Mouse (Mus musculus): ENCODE measurements around the gene Cux1.

Gene Cux1

DNA sequence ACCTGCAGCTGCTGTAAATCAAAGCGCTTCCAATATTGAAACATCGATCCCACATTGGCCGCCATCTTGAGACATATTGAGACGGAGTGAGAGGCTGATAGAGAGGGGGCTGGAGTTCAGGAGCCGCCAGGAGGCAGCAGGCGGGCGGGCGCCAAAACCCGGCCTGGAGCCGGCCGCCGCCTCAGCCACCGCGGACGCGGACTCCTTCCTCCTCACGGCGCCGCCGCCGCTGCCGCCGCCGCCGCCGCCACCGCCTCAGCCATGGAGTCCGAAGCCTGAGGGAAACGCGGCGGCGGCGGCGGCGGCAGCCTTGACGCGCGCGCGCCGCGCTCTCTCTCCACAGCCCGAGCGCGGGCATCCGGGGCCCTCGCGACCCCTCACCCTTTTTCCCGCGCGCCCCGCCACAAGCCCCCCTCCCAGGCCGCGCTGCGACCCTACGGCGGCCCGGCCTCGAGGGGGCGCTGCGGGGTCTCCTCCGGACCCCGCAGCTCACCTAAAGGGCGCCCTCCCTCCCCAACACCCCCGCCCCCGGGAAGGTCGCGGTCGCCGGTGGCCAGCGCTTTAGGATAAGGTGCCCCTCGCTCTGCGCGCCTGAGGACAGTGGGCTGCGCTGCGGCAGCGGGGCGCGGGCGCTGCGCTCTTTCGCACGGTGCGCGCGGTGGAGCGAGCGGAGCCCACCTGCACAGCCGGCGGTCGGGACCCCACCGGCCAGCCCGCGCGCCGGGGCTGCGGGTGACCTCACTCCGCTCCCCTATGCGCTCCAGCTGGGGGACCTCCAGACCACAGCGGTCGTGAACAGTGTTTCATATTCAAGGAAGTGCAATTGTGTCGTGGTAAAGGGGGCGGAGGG is at the start of gene Cux1:
TSS of gene Cux1 (minus strand) at position 315 of the 850 bp plus-strand sequence.
- no peak for DNase-seq (ENCODE audit: low read depth)

DNA sequence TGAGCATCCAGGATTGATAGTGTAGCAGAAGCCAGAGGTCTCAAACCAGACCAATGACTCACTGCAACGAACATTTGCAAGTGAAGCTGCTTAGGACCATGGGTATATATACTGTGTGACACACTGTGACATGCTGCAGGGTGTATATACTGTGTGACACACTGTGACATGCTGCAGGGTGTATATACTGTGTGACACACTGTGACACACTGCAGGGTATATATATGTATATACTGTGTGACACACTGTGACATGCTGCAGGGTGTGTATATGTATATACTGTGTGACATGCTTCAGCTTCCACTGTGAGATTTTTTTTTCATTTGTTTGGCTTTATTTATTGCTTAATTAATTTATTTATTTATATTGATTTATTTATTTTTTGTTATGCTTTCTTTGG is 45.1 kb upstream of the Cux1 start:
- DNase-seq (ENCODE audit: low read depth): no peak

DNA sequence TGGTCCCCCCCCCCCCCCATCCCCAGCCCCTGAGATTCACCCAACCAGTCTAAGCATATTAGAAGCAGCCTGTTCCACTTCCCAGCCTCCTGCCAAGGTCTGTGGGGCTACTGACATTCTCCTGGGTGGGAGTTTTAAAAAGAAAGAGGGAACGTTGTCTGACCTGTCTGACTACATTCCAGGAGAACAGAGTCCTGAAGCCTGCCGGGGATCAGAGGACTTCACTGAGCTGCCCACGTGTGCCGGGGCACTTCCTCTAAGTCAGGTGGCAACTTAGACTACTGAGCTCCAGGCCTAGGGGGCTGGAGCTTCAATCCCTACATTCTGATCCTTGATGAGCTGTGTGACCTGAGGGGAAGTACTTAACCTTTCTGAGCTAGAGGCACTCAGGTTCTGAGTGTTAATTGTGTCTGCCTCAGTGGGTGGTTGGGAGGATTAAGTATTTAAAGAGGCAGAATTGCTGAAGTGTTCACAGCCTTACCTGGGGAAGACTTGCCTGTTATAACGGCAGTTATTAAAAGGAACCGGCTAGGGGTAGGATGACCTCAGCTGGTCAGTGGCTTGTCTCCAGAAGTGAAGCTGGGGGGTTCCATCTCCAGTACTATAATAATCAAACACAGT is 41.6 kb upstream of the Cux1 start:
- DNase-seq (ENCODE audit: low read depth): no peak

DNA sequence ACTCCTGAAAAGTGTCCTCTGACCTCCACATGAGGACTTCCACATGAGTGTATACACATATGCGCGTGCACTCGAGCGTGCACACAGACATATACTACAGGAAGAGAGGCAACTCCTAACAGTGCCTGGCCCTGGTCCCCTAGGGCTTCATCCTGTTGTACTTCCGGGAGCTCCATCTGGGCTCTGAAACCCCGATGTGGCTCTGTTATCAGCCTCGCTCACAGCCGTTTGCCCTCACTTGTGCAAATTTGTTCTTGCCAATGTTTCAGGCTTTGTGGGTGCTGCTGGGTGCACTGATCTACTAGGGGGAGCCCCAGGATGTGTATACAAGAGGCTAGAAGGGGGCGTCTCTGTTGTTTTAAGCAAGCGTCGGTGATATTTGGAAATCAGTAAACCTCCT is 37.9 kb upstream of the Cux1 start:
- no peak for DNase-seq (ENCODE audit: low read depth)

GRCm38 (mm10) chr5:136603176-136603964 is 36.1 kb upstream of the Cux1 start:
- DNase-seq (ENCODE audit: low read depth): no peak

DNA sequence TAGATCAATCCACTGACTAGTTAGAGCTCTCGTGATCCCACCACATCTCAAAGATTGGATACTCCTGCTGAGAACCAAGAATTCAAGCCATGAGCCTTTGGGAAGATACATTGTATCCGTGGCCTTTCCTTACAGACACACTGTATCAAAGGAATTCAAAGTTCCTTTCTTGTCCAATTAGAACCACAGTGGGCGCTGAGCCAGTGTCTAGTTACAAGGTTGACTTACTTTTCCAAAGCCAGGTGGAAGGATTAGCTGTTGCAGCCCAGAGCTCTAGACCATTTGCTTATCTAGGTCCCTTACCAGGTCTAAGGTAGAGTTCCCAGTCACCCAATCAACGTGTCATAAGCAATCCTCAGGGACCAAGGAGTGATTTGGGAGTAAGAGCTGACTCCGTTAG is 33.2 kb upstream of the Cux1 start:
- DNase-seq (ENCODE audit: low read depth): no peak

- no peak for DNase-seq (ENCODE audit: low read depth)
Measured at GRCm38 (mm10) chr5:136594896-136595540, 27.7 kb upstream of the Cux1 start.

GRCm38 (mm10) chr5:136591816-136592499 is 24.7 kb upstream of the Cux1 start:
- DNase-seq (ENCODE audit: low read depth): no peak

DNA sequence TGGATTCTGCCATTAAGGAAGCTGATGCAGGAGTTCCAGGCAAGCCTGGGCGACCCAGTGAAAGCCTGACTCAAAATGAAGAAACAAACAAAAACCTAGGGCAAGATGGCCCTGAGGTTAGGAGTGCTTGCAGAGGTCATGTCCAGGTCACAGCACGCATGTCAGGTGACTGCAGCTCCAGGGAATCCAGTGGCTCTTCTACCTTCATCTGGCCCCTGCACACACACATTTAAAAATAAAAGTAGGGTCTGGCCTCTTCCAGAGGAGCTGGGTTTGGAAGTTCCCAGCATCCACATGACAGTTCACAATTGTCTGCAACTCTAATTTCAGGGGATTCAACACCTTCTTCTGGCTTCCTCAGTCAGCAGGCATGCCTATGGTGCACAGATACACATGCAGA is 21.7 kb upstream of the Cux1 start:
- DNase-seq (ENCODE audit: low read depth): no peak

DNA sequence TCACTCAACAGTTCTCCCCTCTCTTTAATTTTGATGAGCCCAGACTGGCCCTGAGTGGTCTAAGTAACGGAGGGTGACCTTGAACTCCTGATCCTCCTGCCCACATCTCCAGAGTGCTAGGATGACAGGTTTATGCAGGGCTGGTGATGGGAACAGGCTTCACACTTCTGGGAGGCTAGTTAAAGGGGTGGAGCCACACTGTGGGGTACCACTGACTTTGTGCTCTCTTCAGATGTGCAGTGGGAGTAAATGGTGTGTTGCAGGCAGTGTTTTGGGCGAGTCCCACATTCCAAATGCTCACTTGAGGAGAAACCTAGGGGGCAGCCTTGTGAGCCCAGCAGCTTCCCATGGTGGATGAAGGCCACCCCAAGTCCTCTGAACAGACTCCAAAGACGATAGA is 21.2 kb upstream of the Cux1 start:
- DNase-seq (ENCODE audit: low read depth): no peak

DNA sequence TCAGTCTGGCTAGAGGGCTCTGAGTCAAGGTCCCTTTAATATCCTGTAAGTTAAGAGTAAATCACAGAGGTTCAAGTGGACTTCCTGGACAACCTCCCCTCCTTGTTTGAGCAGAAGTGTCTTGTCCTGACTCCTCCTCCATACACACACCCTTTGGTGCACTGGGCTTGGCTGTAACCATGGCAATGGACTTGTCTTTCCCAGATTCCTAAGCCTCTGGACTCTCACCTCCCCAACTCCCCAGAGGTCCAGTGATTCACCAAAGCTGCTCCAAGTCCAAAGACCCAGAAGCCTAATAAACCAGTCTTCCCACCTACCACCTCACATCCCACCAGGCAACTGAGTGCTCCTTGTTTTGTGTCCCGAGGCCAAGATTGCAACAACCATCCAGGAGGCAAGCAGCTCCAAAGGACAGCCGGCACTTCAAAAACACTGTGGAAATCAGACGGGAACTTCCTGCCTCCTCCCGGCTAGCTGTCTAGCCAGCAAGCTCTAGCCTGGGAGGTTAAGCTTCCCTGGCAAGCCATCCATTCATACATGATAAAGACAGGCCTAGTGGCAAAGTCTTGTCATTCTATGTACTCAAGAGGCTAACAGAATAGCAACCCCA is 17.5 kb upstream of the Cux1 start:
- DNase-seq (ENCODE audit: low read depth): no peak

DNA sequence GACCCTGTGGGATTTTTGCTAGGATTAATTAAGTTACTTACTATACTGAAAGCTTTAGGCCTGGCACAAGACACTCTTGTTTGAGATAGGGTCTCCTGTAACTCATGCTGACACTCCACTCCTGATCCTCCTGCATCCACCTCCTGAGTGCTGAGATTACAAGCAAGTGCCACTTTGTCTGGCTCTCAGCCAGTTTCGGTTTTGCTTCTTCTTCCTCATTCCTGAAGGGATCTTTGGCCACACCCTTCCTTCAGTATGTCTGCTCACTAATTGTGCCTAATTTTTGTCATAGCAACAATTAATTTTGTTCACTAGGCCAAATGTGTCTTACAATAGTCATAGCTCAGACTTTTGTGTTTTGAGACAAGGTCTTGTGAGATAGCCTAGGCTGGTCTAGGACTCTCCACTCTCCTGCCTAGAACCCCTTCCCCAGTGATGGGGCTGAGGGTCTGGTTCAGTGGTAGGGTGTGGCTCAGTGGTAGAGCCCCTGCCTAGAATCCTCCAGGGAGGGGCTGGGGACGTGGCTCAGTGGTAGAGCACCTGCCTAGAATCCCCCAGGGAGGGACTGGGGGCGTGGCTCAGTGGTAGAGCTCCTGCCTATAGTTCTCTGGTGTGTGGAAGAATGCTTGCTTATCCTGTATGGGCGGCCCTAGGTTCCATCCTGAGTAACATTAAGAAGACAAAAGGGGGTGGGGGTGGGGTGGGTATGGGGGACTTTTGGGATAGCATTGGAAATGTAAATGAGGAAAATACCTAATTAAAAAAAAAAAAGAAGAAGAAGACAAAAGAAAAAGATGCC is 16.6 kb upstream of the Cux1 start:
- no peak for DNase-seq (ENCODE audit: low read depth)

DNA sequence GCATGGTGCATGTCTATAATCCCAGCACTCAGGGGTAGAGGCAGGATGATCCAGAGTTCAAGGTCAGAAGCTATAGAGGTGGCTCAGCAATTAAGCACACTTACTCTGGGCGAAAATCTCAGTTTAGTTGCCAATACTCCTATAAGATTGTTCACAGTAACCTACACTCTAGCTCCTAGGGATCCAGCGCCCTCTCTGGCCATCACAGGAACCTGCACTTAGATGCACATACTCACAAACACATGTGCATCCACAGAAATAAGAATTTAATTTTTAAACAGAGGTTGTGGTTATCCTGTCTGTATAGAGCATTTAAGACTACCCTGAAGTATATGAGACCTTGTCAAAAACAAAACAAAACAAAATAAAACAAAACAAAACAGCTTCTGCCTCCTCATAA is 16.0 kb upstream of the Cux1 start:
- no peak for DNase-seq (ENCODE audit: low read depth)

DNA sequence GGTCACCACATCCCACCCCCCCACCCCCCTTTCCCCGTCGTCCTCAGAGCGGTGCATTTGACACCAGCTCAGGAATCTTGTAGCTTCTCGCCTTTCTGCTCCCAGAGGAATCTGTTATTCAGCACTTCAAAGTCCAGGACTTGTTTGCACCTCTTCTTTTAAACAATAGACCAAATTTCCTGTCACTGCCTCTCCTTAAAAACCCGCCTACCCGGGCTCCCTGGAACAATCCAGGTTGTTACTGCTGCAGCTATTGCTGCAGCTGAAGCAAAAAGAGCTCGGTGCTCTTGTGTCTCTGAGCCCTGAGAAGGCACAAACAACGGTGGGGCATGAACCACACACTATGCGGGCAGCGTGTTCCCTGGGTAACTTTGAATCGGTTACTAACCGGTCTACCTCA is 14.9 kb upstream of the Cux1 start:
- DNase-seq (ENCODE audit: low read depth): no peak

DNA sequence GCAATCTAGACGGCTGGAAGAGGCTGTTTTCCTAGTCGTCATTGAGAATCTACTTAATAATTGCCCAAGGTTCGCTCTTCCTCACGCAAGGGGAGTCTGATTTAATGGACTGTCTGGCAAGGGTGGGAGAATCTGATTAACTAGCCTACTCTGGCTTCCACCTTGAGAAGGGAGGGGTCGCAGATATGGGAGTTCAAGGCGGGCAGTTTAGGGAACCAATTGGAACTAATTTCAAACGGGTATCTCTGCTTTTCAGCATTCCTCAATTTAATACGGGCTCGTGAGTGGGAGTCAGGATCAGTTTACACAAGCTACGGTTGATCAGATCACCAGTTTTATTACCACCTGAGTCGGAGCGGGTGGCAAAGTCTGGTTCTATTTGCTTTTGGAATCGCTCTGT is 14.3 kb upstream of the Cux1 start:
- DNase-seq (ENCODE audit: low read depth): no peak

DNA sequence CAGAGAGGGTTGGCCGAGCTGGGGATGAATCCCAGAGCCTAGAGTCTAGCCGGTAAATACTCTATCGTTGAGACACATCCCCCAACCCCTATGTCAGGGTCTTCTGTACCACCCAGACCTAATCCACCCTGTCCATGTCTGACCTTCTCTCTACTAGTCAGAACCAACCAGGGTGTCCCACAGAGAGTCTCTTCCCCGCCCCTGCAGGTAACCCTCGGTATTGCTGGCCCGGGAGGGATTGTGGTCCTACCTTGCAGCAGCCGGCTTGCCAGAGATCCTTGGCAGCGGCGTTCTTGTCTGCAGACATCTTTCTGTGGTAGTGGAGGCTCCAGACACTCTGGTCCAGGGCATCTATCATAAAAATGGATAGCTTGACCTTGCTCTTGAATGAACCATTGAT is 13.9 kb upstream of the Cux1 start:
- no peak for DNase-seq (ENCODE audit: low read depth)

- no peak for DNase-seq (ENCODE audit: low read depth)
Measured at GRCm38 (mm10) chr5:136578201-136578600, 10.9 kb upstream of the Cux1 start.

DNA sequence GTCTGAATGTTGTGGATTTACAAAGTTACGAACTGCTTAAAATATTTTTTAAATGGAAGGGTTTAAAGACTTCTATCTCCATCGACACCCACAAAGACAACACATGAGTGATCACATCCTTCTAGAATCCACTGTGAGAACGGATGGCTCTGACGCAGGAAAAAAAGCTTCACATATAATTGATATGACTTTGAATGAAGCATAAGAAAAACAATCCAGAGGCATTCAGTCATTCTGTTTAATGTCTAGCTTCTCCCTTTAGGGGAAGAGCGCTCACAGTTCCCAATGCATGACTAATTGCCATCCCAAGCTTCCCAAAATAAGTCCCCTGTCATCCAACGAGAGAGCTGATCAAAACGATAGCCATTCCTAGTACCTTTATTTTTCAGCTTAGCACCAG is 2.9 kb upstream of the Cux1 start:
- DNase-seq (ENCODE audit: low read depth): no peak

DNA sequence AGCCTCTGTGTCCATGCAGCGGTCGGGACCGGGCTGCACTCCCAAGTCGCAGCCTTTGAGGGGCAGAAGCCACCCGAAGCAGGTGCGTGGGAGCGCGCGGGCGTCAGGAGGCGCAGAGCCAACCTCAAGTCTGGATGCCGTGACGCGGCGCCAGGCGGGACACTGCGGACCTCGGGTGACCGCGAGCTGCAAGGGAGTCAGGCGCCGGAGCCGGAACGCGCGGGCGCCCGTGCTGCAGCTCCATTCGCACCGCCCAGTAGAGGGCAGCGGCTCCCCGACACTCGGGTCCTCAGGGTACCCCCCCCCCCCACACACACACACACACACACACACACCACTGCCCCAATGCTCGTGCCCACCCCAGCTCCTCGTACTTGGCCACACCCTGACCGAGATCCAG is 1.5 kb upstream of the Cux1 start:
- DNase-seq (ENCODE audit: low read depth): no peak

DNA sequence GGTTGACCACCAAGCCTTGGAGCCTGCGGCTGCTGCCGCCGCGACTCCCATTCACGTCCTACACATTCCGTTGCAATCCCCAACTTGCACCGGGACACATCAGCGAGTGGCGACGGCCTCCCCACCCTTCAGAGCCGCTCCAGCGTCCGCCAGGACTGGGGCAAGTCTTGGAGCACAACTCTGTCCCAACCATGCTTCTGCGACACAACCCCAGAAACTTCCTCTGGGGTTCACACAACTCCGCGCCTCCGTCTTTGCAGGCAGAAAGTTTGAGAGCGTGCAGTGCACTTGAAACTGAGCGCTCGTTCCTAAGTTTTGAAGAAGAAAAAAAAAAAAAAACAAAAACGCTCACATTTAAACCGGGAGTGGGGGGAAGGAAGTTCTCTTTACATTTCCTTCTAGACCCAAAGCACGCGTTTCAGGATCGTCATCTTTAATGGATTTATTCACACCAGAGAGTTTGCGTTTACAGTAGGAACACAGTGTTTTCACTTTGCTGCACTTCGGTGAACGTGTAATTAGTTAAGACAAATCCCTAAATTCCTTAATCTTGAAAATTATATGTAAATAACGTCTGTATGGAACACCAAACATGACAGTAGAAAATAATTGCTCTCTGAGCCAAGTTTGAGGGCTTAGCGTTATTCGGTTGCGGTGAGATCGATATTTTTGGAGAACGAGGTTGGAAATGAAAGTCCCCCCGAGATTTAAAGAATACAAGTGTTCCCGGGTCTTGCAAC is 906 bp upstream of the Cux1 start:
- DNase-seq (ENCODE audit: low read depth): no peak
